Mouse (Mus musculus): ENCODE data around the gene Spata48.

The Spata48 gene

DNA sequence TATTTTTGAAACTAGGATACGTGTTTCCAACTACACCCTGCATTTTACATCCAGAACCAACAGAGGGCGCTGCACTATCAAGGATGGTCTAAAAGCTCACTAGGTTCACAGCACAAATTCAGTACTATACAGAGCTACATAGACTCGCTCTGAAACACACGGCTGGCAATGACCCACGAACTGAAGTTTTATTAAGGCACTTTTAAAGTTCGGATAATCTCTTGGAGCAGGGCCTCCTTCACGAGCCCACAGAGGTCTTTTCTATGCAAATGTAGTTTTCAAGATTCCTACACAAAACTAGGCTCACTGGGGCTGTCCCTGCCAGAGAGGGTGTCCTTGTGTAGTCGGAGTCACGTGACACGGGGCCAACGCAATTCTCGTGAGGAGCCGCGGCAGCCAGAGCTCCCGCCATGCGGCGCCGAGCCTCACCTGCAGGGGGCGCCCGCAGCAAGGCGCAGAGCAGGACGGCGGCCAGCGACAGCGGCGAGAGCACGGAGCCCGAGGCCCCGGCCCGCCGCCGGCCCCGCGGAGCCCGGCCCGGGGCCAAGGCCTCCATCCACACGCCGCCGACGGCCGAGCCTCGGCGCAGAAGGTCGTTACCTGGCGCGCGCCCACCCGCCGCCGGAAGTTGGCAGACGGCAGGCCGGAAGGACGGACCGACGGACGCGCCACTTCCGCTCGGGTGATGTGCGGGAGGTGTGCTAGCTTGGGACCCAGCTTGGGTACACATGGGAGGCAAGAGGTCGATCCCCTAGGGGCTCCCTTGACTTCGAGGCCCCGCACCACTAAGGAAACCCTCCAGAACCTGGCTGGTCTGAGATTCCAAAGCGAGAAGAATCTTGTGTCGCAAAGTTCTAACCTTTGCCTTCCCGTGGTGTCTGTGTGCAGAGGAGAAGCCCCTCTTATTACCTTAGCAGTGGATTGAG is at the start of gene Spata48, which contains the start of gene Zpbp:
Gene Spata48, plus strand, starts transcription at position 460 of the 926 bp plus-strand sequence.
Gene Zpbp, minus strand, starts transcription at position 774 of the 926 bp plus-strand sequence.
- DNase-seq, result peak; percentile 69

DNA sequence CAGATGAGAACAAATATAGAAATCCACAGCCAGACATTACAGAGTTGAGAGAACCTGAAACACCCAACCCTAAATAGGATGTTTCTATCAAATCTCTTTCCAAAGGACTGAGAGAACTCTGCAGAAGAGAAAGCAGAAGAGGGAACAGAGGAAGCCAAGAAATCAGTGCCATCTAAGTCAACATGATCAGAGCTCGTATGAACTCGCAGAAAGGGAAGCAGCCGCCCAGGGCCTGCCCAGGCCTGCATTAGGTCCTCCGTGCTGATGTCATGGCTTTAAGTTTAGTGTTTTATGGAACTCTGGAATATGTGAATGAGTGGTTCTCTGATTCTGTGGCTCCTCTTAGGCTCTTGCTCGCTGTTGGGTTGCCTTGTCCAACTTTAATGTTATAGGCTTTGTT is 47.7 kb upstream of the Spata48 start:
- no peak for DNase-seq

DNA sequence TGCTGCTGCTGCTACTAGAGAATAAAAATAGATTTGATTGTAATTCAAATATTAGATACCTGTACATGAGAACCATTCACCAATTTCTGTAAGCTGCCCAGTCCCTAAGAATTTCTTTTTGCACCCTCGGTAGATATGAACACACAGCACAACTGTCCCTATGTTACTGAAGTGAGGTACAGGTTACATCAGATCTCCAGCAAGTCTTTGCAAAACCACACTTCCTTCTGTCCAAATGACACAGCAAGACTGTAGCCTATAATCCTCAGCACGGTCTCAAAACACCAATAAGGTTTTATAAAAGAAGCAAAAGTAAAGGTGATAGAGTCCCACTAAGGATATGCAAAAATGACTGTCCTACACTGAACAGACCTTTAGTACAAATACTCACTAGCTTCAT is 44.5 kb upstream of the Spata48 start:
- no peak for DNase-seq

DNA sequence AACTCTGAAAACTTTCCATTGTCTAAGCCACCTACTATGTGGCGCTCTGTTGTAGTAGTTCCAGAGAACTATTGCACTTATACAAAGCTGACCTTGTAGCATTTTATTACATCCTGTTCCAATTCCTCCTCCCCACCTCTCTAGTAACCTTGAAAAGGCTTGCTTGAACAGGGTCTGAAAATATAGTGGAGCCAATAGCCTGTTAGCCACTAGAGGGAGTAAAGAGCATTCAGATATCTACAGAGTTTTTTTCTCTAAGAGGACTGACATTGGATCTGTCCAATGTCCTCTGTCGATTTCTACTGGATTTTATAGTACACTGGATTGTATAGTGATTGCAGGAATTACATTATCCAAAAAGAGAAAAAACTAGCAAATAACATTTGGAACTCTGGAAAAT is 6.9 kb upstream of the Spata48 start:
- no peak for DNase-seq

DNA sequence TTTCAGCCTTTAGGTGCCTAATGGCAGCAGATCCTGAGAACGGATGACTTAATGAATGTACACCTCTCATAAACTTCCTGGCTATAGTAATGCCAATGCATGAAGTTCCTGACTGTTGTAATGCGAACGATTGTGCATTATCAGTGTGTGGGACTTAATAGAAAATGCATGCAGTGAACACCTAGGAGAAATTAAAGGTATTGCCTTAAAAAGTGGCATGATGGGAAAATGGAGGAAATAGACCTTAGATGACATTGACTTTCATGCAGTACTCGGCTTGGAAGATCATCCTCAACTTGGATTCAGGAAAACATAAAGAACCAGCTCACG is 632 bp downstream of the Spata48 start:
- no peak for DNase-seq

DNA sequence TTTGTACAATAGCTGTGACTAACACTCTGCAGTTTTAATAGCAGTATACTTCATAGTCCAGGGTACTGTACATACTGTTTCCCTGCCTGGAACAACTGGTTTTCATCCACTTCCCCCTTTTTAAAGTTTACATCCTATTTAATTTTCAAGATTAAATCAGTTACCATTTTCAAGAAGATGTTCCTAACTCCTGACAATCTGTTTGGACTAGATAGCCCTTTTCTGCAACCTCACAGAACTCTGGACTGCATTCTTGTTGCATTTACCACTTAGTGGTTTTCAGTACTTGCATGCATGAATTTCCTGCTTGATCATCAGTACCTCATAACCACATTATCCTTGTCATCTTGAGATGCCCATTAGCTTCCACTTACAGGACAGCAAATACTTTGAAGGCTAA is 7.0 kb downstream of the Spata48 start:
- no peak for DNase-seq

DNA sequence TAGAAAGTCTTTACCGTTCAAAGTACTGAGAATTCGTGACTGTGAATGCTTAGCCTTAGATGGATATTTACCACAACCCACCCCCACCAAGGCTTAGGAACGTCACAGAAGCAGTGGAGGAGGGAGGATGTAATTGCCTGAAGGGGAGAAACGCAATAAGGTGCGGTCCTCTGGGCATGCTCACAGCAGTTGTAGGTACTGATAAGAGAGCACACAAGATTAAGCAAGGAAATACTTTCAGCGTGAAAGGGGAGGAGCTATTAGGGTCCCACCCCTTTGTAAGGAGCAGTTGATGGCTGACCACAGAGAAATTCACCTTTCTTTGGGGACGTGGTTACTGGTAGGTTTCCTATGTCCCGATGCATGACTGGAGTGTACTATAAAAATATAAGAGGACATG is 22.5 kb downstream of the Spata48 start:
- no peak for DNase-seq

DNA sequence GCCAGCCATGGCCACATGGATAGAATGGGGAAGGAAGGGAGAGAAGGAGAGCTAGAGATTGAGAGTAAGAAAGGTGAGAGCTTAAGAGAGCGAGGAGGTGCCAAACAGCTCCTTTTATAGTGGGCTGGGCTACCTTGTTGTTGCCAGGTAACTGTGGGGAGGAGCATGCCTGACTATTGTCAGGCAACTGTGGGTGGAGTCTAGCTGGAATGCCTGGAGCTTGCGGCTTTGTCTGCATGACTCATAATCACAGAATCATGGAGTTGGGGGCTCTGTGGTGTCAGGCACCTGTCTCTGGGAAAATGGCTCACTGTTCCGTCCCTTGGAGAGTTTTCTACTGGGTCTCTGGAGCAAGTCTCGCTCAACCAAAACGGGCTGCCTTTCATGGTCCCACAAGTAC is 30.1 kb downstream of the Spata48 start:
- DNase-seq, result no peak

DNA sequence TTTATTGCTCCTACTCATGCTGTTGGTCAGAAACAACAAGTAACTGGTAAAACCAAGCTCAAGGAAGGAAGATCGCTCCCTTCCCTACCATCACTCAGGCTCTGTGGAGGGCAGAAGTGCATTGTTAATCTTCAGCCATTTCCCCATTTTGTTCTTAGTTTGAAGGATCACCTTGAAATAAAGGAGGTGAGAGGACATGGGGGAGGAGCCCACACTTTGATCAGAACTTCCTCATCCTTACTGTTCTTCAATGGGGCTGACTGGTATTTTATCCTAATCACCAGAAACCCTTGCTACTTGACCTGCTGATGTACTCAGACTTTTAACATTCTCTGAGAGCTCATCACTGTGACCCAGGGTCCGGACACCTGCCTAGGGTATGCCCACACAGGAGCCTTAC is 33.8 kb downstream of the Spata48 start:
- DNase-seq, result no peak

DNA sequence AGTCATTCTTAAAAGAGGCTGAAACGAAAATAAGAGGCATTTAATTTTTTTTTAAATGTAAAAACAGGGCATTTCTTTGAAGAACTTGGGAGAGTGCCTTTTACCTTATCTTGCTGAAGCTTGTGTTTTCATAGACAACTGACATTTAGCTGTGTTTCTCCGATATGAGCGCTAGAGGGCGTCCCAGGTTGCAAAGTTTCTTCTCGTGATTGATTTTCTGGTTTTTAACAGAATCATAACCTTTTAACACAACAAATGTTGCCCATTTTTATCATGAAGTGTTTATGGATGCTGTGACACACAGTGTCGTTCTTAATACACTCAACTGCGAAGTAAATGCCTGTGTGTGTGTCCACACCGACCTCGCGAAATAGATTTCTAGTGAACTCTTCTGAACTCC is 38.0 kb downstream of the Spata48 start:
- DNase-seq, result no peak

DNA sequence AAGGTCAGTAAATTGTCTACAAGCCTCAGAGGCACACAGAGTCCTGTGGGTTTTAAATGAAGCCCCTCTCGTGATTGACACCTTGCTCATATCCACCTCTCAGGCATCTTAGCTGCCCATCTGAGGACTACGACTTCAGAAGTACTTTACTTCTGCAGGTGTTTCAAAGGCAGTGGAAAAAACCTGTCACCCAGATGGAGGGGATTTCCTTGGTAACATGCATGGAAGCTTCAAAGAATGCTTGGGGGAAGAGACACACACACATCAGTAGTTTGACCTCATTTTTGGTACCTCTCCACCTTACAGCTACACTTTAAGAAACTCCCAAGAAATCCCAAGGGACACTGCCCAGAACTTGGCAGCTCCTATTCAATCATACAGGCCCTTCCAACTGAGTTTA is 44.3 kb downstream of the Spata48 start:
- DNase-seq, result no peak

DNA sequence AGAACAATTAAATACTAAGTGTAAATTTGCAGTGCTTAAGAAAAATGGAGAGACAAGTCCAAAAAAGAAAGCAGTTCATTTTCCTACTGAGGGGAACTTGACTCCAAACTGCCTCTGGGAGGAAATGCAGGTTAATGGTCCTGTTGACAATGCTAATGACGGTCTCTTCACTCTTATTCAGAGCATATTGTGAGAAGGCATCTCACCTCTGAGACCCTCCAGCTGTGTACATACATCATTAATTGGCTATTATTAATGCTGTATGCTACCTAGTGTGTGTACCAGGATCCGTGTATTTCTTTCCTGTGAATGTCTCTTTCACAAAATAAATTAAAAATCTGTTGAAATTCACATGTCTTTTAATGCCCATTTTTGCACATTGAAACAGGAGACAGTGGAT is 47.5 kb downstream of the Spata48 start:
- DNase-seq, result no peak

DNA sequence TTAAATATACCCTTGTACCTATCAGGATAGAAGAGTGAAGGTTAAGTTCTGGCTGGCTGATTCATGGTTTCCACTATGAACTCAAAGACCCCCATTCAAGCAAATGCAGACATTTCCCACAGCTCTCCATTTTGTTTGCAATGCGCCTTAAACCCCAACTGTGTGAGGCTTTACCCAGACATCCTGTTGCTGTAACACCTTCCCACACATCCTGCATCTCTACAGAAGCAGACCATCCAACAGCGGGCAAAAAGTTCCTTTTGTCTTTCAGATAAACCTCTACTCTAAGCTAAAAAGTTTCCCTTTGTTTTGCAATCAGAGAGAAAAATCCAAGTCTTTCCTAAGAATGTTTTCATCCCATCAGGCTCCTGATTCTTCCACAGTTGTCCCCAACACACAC is 50.2 kb downstream of the Spata48 start:
- no peak for DNase-seq

DNA sequence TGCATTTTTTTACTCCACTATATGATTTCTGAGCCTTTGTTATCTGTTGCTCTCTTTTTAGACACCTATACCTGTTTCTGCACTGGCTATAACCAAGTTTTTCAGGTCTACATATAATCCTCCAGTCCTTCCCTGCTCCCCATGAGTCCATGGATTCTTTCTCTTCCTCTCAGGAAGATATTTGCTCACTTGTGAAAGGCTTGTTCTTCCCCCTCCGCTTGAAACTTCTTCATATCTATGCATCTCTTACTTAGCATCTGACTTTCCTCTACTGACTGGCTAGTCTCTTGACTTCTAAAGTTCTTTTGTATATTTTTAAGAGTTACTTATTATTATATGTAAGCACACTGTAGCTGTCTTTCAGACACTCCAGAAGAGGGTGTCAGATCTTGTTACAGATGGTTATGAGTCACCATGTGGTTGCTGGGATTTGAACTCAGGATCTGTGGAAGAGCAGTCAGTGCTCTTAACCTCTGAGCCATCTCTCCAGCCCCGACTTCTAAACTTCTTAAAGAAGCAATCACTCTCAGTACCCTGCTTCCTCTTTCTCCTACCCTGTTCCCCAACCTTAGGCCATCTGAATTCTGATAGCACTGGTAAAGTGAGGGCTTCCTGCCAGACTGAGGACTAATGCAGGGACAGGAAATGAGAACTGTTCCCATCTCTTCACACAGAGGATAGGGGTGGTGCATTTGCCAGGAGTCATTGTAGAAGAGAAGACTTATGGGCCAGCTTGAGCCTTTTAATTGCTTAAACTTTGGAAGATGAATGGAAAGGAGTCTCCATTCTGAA is 51.3 kb downstream of the Spata48 start:
- no peak for DNase-seq

DNA sequence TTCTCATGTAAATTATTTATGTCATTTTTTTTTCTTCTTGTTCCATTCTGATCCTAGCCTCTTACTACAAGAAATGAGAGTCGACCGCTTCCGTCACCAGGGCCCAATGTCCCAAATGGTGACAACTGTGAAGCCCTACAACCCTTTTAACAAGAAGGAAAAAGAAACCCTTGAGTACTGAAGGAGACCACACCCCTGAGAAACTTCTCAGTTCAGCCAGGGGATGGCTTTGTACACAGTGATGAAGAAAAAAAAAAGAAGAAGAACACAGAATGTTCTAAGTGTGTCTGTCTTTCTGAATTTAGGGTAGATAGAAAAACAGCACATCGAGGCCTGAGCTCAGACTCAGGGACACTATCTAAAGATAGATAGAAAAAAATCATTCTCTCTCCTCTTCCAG is 53.0 kb downstream of the Spata48 start:
- DNase-seq, result no peak

DNA sequence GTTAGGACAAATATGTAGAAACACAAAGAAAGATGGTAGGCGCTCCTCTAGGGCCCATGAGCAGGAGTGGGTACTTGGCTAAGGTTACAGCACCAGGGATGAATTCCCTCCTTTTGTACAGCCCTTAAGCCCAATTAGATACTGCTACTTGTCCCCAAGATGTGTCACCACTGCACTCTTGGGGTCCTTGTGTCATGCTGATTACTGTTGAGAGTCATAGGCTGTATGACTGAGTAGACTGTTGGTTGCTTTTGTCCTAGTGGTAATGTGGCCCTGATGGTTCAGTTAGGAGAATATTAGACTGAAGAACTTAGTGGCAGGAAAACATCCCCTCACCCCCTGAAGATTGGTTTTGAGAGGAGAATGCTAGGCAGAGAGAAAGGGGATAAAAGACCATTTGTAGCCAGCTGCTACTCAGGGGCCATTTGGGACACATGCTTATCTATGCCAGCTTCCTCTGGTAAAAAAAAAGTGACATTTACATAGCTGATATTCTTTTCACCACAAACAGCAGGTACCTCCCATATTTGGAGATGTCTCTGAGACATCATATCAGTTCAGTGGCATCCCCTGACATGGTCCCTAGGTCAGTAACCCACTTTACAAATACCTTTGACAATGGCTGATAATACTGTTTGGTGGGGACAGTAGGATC is 56.0 kb downstream of the Spata48 start:
- no peak for DNase-seq

DNA sequence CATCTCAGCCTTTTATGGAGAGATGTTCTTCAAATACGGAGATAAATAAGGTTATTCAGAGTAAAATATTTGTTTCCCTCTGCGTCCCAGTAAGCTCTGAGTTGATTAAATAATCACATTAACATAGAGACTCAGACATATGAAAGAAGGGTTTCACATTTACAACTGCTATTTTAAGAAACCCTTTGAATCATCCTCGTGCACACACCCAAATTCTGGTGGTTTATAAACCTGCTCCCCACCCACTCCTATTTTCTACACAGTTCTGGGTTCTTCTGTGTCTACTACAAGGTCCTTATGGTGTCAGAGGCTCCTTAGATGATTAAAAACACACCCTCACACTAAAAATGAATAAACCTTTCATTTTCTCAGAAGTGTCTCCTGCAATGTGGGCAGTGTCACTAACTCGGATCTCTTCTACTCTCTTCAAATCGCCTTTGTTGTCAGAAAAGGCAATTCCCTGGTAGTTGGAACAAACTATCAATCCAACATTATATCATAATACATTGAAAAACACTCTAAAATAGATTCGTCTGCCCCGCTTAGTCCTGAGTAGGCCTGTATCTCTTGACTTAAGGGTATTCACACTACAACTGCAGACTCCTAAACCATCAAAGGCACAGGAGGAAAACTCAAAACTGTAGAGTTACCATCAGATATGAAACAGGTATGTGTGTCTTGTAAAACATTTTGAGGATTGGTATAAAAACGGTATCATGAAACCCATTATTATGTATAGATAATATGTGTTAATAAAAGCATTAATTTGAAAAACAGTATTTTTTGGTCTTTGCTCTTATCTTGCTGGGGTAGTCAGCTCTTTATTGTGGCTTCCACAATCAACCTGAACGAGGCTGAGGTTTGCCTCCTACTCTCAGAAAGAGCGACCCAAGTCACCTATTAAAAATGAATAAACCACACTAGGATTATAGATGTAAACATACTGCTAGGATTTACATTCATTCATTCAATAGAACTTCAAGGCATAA is 57.7 kb downstream of the Spata48 start:
- no peak for DNase-seq

DNA sequence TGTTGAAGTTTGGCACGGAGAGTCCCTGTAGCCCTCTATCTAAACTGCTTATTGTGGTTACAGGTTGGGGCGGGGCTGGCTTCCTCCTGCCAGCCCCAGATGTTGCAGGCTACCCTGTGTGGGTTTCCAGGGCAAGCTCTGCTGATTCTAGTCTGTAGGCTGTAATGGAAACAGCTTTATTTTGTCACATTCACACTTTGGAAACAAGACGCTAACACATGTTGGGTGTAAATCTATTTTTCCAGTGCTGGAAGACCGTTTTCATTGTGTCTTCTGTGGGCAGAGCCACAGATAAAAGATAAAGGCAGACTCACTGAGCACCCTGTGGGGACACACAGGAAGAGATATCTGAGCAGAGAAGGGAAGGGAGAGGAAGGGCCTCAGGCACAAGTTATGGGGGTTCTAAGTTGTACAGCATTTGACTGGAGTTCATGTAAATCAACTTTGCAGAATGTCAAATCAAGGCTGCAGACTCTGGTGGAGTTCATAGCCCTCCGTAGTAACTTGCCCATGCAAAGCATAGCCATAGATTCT is 60.1 kb downstream of the Spata48 start:
- DNase-seq, result no peak

DNA sequence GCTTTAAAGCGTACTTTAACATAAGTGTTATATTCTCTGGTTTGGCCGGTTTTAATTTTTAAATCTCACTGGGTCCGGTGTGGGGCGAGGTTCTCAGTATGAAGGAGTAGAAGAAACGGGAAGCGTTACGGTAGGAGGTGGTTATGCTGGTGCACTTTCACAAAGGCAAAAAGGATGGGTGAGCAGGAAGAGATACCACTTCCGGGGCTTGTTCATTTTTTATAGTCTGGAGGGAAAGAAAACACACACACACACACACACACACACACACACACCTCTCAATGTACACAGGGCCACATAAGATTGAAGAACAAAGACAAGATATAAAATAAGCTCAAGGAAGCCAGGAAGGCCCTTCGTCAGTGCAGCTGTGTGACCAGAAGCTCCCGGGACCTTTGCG is 66.9 kb downstream of the Spata48 start:
- no peak for DNase-seq

DNA sequence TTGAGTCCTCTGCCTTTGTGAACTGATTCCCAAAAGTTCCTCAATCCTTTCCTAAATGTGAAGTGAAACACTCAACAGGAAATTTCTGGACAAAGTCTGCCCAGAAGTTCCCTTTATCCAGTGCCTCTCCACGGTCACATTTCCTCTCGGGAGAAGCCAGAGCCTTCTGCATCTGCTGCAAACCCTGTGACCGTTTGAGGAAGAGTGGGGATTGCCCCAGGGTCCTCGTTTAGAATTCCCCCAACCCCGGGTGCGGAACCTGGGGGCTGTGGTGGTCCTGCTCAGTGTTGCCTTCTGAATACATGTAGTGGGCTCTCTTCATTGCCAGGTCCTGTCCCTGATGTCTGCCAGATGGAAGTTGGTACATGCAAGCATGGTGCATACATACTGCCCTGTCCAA is 67.3 kb downstream of the Spata48 start:
- no peak for DNase-seq

DNA sequence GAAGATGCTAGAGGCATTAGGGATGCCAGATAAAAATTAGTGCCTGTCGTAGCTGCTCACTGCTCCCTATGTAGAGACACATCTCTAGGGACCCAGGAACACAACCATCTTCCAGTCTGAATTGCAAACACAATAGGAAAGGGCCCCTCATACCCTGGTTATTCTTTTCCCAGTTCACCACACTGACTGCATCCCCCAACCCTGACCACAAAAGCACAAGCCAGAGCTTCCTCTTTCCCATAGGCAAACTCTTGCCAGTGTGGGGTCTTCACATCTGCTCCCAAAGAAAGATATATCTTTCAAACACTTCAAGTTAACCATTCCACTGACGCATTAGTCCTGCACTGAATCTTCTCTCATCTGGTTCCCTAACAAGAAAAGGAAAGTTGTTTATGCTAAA is 68.2 kb downstream of the Spata48 start:
- DNase-seq, result no peak

DNA sequence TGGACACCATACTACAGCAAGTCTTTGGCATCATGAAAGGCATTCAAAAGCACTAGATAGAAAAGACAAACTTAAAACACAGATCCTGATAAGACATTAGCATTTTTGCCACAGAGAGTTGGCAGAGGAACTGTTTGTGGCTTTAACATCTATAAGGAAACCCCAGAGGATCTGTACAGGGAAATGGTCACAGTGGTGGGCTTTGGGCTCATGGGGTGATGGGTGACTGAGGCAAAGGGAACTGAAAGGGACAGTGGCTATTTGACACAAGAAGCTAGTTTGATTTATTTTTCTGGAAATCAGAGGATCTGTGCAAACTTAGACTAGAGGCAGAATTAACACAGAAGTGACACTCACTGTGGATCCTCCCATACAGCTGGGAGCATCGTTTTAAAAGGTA is 74.4 kb downstream of the Spata48 start:
- DNase-seq, result no peak
